Mouse (Mus musculus) A20 (cell line): ENCODE data around the gene Hoxd3.

Experiments used
- DNase-seq: peaks from one replicate; pipeline ENCODE4 v3.0.0-alpha.2; 2011; ENCODE audit warnings: low read depth, low spot score

Gene Hoxd3

GRCm38 (mm10) chr2:74726973-74727639, 15.4 kb downstream of the Hoxd3 start:
- DNase-seq: no peak

- DNase-seq: no peak
These were observed 16.0 kb downstream of the Hoxd3 start for GRCm38 (mm10) chr2:74727640-74728302.

- DNase-seq: no peak
These were observed 16.6 kb downstream of the Hoxd3 start for GRCm38 (mm10) chr2:74728303-74728680.

DNA sequence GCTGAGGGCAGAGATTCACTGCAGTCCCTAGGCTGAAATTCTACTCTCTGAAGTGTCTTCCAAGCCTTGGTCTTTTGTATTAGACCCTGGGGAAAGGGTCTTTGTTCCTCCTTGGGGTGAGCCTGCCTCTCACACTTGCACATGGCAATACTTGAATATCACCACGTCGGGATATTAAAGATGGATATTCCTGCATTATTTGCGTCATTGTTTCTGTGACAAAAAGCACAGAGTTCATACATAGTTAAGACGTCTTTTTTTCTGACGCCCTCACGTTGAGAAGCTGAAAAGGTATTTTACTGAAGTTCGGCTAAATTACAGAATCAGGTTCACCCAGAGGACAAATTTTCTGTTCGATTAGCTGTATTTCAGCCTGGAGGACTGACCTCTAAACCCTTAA, 18.6 kb downstream of the Hoxd3 start:
- no peak for DNase-seq

DNA sequence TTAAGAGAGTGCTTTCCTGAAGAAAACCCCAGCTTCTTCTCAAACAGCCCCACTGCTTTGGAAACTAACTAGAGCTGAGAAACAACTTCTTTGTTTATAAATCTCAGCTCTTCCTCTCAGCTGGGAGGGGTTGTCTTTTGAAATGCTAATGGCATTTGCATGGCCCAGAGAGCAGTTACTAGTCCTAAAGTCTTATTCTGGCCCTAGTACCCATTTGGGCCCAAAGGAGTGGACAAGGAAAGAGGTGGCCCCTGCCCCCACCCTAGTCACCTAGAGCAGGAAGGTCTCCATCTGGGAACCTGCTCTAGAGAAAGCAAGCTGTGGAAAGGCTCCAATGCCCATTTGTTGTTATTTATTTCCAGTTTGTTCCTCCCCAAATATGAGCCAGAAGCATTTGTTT, 19.3 kb downstream of the Hoxd3 start:
- DNase-seq: no peak

GRCm38 (mm10) chr2:74731799-74732512, 20.2 kb downstream of the Hoxd3 start:
- DNase-seq: no peak

GRCm38 (mm10) chr2:74732513-74733316, 21.0 kb downstream of the Hoxd3 start:
- DNase-seq: no peak

DNA sequence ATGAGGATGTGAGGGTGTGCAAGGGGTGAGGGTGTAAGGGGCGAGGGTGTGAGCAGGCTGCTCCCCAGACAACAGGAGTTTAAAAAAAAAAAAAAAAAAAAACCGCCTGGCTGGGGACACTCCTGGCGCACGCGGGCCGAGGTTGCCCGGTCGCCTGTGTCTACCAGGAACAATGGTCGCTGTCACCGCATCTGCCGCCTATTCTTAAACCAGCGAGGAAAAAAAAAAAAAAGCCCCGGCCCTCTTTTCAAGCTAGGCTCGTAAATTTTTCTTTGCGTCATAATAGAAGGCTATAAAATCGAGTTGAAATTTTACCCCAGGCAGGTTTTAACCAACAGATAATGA, 21.6 kb downstream of the Hoxd3 start:
- DNase-seq: no peak

- DNase-seq: no peak
These were observed 22.0 kb downstream of the Hoxd3 start for GRCm38 (mm10) chr2:74733765-74734164.

- no peak for DNase-seq
These were observed 22.7 kb downstream of the Hoxd3 start for GRCm38 (mm10) chr2:74734451-74734850.

GRCm38 (mm10) chr2:74734996-74735811, 23.5 kb downstream of the Hoxd3 start:
- no peak for DNase-seq

- DNase-seq: no peak
These were observed 24.3 kb downstream of the Hoxd3 start for GRCm38 (mm10) chr2:74735851-74736687.

DNA sequence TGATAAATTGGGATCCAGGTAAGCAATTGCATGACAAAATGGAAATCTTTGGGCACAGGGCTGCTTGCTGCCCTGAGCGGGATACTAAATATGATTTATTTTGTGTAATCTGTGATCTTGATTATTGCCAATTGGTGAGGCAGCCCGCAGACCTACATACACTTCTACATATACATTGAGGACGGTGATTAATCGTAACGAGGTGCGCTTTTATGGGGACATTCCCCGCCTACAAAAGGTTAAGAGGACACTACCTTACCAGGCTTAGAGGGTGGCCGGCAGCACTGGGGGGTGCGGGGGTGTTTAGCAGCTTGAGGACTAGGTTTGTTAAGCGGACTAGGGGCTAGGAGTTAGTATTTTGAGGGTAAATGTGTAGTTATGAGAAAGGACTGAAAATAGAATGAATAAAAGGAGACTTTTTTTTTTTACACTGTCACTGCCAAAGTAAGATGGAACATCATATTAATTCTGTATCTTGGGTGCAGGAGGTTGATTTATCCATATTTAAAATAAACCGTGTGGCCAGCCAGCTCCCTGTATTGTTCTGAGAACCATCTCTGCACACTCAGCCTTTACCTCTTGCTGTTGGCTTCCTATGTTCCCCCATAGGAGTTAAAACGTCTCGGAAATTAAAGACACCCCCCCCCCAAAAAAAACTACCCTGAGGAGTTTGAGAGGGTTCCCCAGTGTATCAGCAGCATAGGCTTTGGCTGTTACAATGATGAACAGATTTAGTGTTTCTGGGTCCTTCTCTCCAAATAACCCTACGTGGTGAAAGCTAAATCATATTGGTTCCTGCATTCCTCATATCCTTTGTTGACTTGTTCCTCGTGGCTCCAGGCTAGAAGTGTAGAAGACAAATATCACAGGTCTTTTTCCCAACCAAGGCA, 25.2 kb downstream of the Hoxd3 start:
- no peak for DNase-seq

DNA sequence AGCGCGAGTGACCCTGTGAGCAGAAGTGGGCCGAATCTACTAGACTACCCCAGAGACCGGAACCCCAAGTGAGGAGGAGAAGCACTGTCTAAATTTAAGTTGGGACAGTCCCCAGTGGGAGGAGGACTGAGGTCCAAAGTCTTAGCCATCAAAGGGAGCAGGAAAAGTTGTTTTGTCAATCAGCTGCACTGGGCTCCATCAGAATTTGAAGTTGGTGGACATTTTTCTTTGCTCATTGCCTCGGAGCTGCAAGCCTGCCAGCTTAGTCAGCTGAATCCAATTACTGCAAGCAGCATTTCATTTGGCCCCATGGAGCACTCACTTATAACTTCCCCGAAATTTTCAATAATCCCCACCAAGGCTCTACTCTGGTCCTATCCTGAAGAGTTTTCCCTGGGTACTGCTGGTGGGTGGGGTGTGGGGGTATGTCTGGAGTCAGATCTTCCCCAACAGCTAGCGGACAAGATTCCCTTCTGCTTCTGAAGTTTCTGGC, 25.9 kb downstream of the Hoxd3 start:
- no peak for DNase-seq

DNA sequence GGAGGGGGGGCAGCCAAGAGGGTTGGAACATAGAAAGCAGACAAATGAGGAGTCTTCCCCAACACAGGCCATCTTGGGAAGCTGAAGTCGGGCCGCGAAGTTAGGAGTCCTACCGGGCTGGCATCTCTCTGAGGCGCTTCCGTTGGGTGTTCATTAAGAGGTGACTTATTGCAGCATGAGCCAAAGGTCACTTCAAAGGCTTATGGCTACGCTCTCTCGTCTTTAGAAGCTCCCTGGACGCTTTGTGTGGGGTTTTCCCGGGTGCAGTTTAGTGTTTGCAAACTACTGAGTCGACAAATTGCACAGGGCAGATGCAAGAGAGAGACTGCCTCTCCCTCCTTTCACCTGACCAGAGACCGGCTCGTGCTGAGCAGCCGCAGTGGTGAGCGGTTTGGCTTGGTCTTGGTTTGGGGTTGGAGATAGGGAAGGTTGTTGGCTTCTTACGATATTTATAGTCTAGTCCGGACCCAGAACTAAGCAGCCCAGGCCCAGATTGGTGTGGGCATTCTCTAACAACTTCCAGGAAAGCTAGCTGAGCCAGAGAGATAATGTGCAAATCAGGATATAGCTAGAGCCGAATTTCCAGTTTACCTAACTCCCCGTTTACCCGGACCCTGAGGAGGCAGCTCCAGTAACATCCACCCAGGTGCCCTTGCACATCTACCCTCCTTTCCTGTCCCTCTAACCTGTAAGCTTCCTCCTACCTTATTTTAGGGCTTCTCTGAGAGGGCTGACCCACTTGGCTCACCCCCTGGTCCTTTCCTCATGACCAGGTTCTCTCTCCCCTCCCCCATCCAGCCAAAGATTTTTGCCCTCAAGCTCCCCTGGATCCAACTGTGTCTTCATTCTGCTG, 27.1 kb downstream of the Hoxd3 start:
- no peak for DNase-seq

GRCm38 (mm10) chr2:74739476-74739800, 27.7 kb downstream of the Hoxd3 start:
- DNase-seq: no peak

- DNase-seq: no peak
These were observed 28.1 kb downstream of the Hoxd3 start for GRCm38 (mm10) chr2:74739869-74740268.

DNA sequence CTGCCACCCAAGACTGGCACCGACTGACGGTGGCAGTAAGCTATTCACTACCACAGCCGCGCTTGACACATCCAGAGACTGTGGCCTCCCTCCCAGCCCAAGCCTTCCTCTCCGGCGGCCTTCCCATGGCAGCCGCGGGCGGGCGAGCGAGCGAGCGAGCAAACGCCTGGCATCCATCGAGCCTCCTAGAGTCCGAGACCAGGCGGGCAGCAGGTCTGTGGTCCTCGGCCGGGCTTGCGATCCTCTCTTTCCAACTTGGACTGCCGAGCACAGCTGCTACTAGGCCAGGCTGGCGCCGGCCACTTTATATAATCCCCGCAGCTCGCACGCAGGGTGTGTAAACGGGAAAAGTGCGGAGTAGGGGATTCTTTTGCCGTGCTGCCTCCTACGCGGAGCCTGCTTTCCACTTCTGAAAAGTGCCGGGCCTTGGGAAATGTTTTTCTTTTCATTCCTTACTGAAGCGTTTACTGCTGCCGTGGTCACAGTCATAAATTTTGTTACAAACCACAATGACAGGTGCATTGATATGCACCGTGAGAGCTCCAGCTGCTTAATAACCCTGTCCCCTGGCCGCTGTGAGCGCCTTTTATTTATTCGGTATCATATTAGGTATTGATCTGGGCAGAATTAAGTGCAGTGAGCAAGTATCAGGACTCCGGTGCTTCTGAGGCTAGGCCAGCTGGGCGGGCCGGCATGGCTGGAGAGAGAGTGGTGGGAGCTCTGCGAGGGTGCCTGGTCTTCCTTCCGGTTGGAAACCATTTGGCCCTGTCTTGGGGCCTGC, 28.8 kb downstream of the Hoxd3 start:
- DNase-seq: no peak
